Mouse (Mus musculus): ENCODE results near the gene Zfp420.

GRCm38 (mm10) chr7:29922780-29923179 is 63.0 kb downstream of the Zfp420 start:
- TF ChIP-seq CTCF (IDR thresholded peaks at IDR 0.05; ENCODE audit: low read depth, low read length) = no peak
- no peak for TF ChIP-seq POLR2A (IDR thresholded peaks at IDR 0.05; ENCODE audit: extremely low read depth, insufficient read depth, low read length)
